Mouse (Mus musculus) neural tube, embryonic 13.5 days (tissue): ENCODE results near the gene Dtx3. TPM values are rescaled to one million over a fixed set of nuclear protein-coding genes. Genes with fewer than 3 reads are reported as not detected.
"Not testable (repeated sequence)": the region's sequence is repeated elsewhere in the genome, so short reads cannot be mapped to it uniquely, and the experiment has no call there.

Source experiments
- ATAC-seq: fragments of 200-750 bp; cut with Nextera tagmentation; 2 replicates; pipeline ENCODE4 v1.8.0; 2017; ENCODE audit warnings: low read depth, mild to moderate bottlenecking, moderate TSS enrichment, moderate library complexity
- H3K27ac ChIP-seq: fragments of 300-500 bp; sonication (generic); replicated peaks from 2 replicates; pipeline ENCODE4 v1.5.1; 2015; ENCODE audit warnings: moderate library complexity, mild to moderate bottlenecking, inconsistent platforms
- H3K27me3 ChIP-seq: fragments of 300-500 bp; sonication (generic); 2 replicates; pipeline ENCODE4 v1.6.1; 2015; ENCODE audit warnings: mild to moderate bottlenecking, inconsistent platforms
- H3K36me3 ChIP-seq: fragments of 300-500 bp; sonication (generic); 2 replicates; pipeline ENCODE4 v1.6.1; 2015; ENCODE audit warnings: mild to moderate bottlenecking, inconsistent platforms
- H3K4me1 ChIP-seq: fragments of 300-500 bp; sonication (generic); replicated peaks from 2 replicates; pipeline ENCODE4 v1.6.1; 2015; ENCODE audit warnings: inconsistent platforms
- H3K4me2 ChIP-seq: fragments of 300-500 bp; sonication (generic); 2 replicates; pipeline ENCODE4 v1.6.1; 2015; ENCODE audit warnings: inconsistent platforms, mild to moderate bottlenecking, moderate library complexity
- H3K4me3 ChIP-seq: fragments of 300-500 bp; sonication (generic); 2 replicates; pipeline ENCODE4 v1.5.1; 2015; ENCODE audit warnings: mild to moderate bottlenecking, inconsistent platforms
- H3K9ac ChIP-seq: fragments of 300-500 bp; sonication (generic); 2 replicates; pipeline ENCODE4 v1.6.1; 2015; ENCODE audit warnings: moderate library complexity, mild to moderate bottlenecking, inconsistent platforms
- H3K9me3 ChIP-seq: fragments of 300-500 bp; sonication (generic); 2 replicates; pipeline ENCODE4 v1.6.1; 2016; ENCODE audit warnings: inconsistent platforms
- WGBS: fragments of 180-500 bp; shearing (Covaris S2); methylation state at CpG from one replicate; pipeline ENCODE4 v1.1.7; 2015; 5-methylcytosine and 5-hydroxymethylcytosine counted together
- polyA plus RNA-seq: library from polyadenylated mRNA; unstranded; fragments of >200 nt; fragmentation: Nextera tagmentation; extraction: Ambion mirVana; gene quantifications from 2 replicates; pipeline ENCODE4 v1.2.1, GENCODE M21; 2015

The Dtx3 gene
- polyA plus RNA-seq, 1 experiment from 2014 or later = 221 TPM

- peaks cover 17% of the 10 kb centered on the region for H3K4me1 ChIP-seq
- H3K9ac ChIP-seq = no peak overlapping the region
- ATAC-seq = no peak
- no peak overlapping the region for H3K27ac ChIP-seq
- H3K4me3 ChIP-seq = no peak overlapping the region
- WGBS = 87% methylated on average over 8 of the region's 8 CpGs
- no peak overlapping the region for H3K4me2 ChIP-seq
- H3K36me3 ChIP-seq = peaks cover 74% of the 10 kb centered on the region
- H3K27me3 ChIP-seq = no peaks in the 10 kb centered on the region
- H3K9me3 ChIP-seq = no peaks in the 10 kb centered on the region
Measured at GRCm38 (mm10) chr10:127200279-127200678, 4.8 kb upstream of the Dtx3 start.

- 81% methylated on average over 11 of the region's 11 CpGs for WGBS
- Histone ChIP-seq H3K36me3 (peaks cover 66% of the 10 kb centered on the region), H3K4me3 (no peak overlapping the region), H3K4me2 (no peak overlapping the region), H3K9ac (no peak overlapping the region), H3K27me3 (no peaks in the 10 kb centered on the region), H3K27ac (no peak overlapping the region), H3K9me3 (no peaks in the 10 kb centered on the region), H3K4me1 (peaks cover 23% of the 10 kb centered on the region)
- no peak for ATAC-seq
Measured at GRCm38 (mm10) chr10:127199474-127199873, 3.9 kb upstream of the Dtx3 start.

GRCm38 (mm10) chr10:127199068-127199467 is 3.5 kb upstream of the Dtx3 start:
- Histone ChIP-seq H3K4me1 (peaks cover 27% of the 10 kb centered on the region), H3K27me3 (no peaks in the 10 kb centered on the region), H3K4me3 (no peak overlapping the region), H3K9ac (0 out of 2 replicates have a peak overlapping the region, but pooled peaks have one; percentile 8), H3K4me2 (no peak overlapping the region), H3K36me3 (peaks cover 64% of the 10 kb centered on the region), H3K27ac (peak overlapping the region; percentile 3; the same call in 1 of the 2 replicates), H3K9me3 (no peaks in the 10 kb centered on the region)
- 72% methylated on average over 5 of the region's 5 CpGs for WGBS
- ATAC-seq = no peak

- peaks cover 29% of the 10 kb centered on the region for H3K4me1 ChIP-seq
- 0 out of 2 replicates have a peak overlapping the region, but pooled peaks have one; percentile 8 for H3K9ac ChIP-seq
- 70% methylated on average over 2 of the region's 2 CpGs for WGBS
- no peaks in the 10 kb centered on the region for H3K9me3 ChIP-seq
- ATAC-seq = no peak
- no peaks in the 10 kb centered on the region for H3K27me3 ChIP-seq
- H3K4me3 ChIP-seq = no peak overlapping the region
- no peak overlapping the region for H3K4me2 ChIP-seq
- H3K36me3 ChIP-seq = peaks cover 59% of the 10 kb centered on the region
- no peak overlapping the region; the same call in 1 of the 2 replicates for H3K27ac ChIP-seq
Measured at GRCm38 (mm10) chr10:127198492-127198891, 3.0 kb upstream of the Dtx3 start.

- Histone ChIP-seq H3K27me3 (no peaks in the 10 kb centered on the region), H3K36me3 (peaks cover 60% of the 10 kb centered on the region), H3K9me3 (no peaks in the 10 kb centered on the region), H3K27ac (0 out of 2 replicates have a peak overlapping the region, but pooled peaks have one; percentile 7), H3K4me3 (no peak overlapping the region), H3K9ac (no peak overlapping the region), H3K4me2 (no peak overlapping the region), H3K4me1 (peaks cover 38% of the 10 kb centered on the region)
- no peak for ATAC-seq
- WGBS = 69% methylated on average over 11 of the region's 11 CpGs
Measured at GRCm38 (mm10) chr10:127197505-127198110, 2.1 kb upstream of the Dtx3 start.

- H3K4me3 ChIP-seq = no peak overlapping the region
- no peaks in the 10 kb centered on the region for H3K9me3 ChIP-seq
- H3K9ac ChIP-seq = no peak overlapping the region
- no peak for ATAC-seq
- peaks cover 60% of the 10 kb centered on the region for H3K36me3 ChIP-seq
- H3K4me2 ChIP-seq = no peak overlapping the region
- H3K4me1 ChIP-seq = peaks cover 43% of the 10 kb centered on the region
- H3K27ac ChIP-seq = 0 out of 2 replicates have a peak overlapping the region, but pooled peaks have one; percentile 7
- 87% methylated on average over 8 of the region's 8 CpGs for WGBS
- H3K27me3 ChIP-seq = no peaks in the 10 kb centered on the region
Measured at GRCm38 (mm10) chr10:127197104-127197503, 1.6 kb upstream of the Dtx3 start.

- ATAC-seq = peak; percentile 62
- H3K9ac ChIP-seq = peak overlapping the region; percentile 96
- H3K27me3 ChIP-seq = no peaks in the 10 kb centered on the region
- peaks cover 60% of the 10 kb centered on the region for H3K36me3 ChIP-seq
- H3K4me2 ChIP-seq = peak overlapping the region; percentile 88
- peaks cover 45% of the 10 kb centered on the region for H3K4me1 ChIP-seq
- H3K9me3 ChIP-seq = no peaks in the 10 kb centered on the region
- peak overlapping the region; percentile 95 for H3K4me3 ChIP-seq
- WGBS = 0% methylated on average over 5 of the region's 5 CpGs
- H3K27ac ChIP-seq = peak overlapping the region; percentile 95
Measured at GRCm38 (mm10) chr10:127196392-127196791, 864 bp upstream of the Dtx3 start.

GRCm38 (mm10) chr10:127194428-127195327 is 850 bp downstream of the Dtx3 start:
- 18% methylated on average over 22 of the region's 22 CpGs for WGBS
- peak overlapping the region; percentile 96 for H3K9ac ChIP-seq
- ATAC-seq = peak; percentile 34

GRCm38 (mm10) chr10:127193011-127193410 is 2.5 kb downstream of the Dtx3 start:
- no peaks in the 10 kb centered on the region for H3K9me3 ChIP-seq
- H3K4me2 ChIP-seq = no peak overlapping the region
- H3K36me3 ChIP-seq = peaks cover 37% of the 10 kb centered on the region
- no peak overlapping the region for H3K9ac ChIP-seq
- peaks cover 75% of the 10 kb centered on the region for H3K4me1 ChIP-seq
- no peak overlapping the region for H3K4me3 ChIP-seq
- no peaks in the 10 kb centered on the region for H3K27me3 ChIP-seq
- ATAC-seq = no peak
- H3K27ac ChIP-seq = no peak overlapping the region
- 80% methylated on average over 8 of the region's 9 CpGs for WGBS

More at GRCm38 (mm10) chr10:127194428-127195327, 850 bp downstream of the Dtx3 start:
- Histone ChIP-seq H3K4me3 (peak overlapping the region; percentile 95), H3K4me1 (peaks cover 62% of the 10 kb centered on the region), H3K36me3 (peaks cover 54% of the 10 kb centered on the region), H3K27ac (peak overlapping the region; percentile 95), H3K9me3 (no peaks in the 10 kb centered on the region), H3K4me2 (peak overlapping the region; percentile 88), H3K27me3 (no peaks in the 10 kb centered on the region)

- not testable (repeated sequence) for H3K27ac ChIP-seq, H3K4me2 ChIP-seq, H3K4me3 ChIP-seq, H3K27me3 ChIP-seq, H3K9me3 ChIP-seq, H3K9ac ChIP-seq, ATAC-seq
- H3K4me1 ChIP-seq = peaks cover 79% of the 10 kb centered on the region
- peaks cover 30% of the 10 kb centered on the region for H3K36me3 ChIP-seq
- WGBS = 75% methylated on average over 1 of the region's 1 CpGs
Measured at GRCm38 (mm10) chr10:127192057-127192328, 3.5 kb downstream of the Dtx3 start.

GRCm38 (mm10) chr10:127191191-127192056 is 4.1 kb downstream of the Dtx3 start:
- peaks cover 75% of the 10 kb centered on the region for H3K4me1 ChIP-seq

More at GRCm38 (mm10) chr10:127191191-127192056, 4.1 kb downstream of the Dtx3 start:
- Histone ChIP-seq H3K9ac (0 out of 2 replicates have a peak overlapping the region, but pooled peaks have one; percentile 17), H3K4me2 (0 out of 2 replicates have a peak overlapping the region, but pooled peaks have one; percentile 85), H3K27ac (no peak overlapping the region), H3K4me3 (no peak overlapping the region), H3K36me3 (peaks cover 33% of the 10 kb centered on the region), H3K27me3 (peaks cover 3% of the 10 kb centered on the region; the same call in 1 of the 2 replicates), H3K9me3 (no peaks in the 10 kb centered on the region)
- ATAC-seq = no peak
- 78% methylated on average over 19 of the region's 19 CpGs for whole genome bisulfite sequencing
